Mouse (Mus musculus): ENCODE results near the gene Gucy2c.

Gucy2c gene

DNA sequence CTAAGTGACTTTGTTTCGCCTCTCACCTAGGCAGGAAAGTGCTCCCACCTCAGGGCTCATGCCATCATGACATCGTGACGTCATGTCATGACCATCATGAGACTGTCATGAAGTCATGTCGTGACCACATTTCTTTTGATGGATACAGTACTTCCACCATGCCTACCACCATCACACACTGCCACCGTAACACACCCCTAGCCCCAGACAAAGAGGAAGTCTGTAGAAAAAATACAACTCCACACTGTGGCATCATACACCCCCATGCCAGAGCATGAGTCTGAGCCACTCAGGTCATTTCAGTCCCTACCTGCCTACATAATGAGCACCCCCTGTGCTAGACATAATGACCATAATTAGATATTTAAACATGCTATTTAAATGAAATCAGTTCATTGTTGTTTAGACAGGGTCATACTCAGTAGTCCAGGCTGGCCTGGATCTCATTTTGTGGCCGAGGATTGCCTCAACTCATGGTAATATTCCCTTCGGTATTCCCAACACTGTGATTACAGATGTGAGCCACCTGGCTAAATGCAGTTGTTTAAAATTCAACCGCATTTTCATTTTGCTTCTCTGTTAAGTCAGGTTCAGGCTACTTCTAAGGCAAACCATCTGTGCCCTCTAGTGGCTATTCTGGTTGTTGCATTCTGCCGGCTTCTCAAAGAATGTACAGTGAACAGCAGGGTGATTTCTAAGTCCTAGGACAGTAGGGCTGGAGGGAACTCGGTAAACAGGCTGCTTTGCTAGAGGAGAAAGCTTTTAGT, 39.0 kb downstream of the Gucy2c start:
- DNase-seq (ENCODE audit: extremely low read depth, insufficient read length, low spot score): peak; percentile 60

DNA sequence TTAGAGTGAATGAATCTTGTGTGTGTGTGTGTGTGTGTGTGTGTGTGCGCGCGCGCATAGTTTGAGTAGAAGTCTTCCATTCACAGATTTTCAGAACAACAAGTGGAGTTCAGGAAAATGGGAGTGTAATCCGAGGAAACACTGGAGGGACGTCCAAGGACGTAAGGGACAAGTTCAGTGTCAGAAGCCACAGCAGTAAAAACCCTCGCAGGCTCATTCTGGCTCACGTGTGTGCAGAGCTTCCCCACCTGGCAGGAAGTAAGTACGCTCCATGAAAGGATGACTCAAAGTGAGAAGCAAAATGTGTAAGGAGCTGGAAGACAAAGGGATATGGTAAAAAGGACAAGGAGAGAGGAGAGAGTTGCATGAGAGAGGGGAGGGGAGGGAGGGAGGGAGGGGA, 40.3 kb downstream of the Gucy2c start:
- no peak for DNase-seq (ENCODE audit: extremely low read depth, insufficient read length, low spot score)

DNA sequence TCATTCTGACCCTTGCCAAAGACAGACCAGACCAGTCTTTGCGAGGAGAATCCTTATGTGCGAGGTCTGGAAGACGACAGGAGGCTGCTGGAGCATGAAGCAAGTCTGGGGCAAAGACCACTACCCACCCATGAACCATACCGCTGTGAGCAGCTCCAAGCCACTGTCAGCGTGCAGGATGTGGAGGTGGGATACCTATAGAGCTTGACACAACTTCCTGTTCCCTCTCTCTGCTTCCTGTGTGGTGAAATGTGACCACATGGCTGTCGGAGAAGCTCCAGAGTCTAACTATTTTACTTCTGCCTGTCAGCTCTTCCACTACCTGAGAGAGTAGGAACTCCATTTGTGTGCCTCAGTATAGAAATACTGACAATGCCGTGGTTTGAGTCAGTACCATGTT, 45.8 kb downstream of the Gucy2c start:
- no peak for DNase-seq (ENCODE audit: extremely low read depth, insufficient read length, low spot score)

DNA sequence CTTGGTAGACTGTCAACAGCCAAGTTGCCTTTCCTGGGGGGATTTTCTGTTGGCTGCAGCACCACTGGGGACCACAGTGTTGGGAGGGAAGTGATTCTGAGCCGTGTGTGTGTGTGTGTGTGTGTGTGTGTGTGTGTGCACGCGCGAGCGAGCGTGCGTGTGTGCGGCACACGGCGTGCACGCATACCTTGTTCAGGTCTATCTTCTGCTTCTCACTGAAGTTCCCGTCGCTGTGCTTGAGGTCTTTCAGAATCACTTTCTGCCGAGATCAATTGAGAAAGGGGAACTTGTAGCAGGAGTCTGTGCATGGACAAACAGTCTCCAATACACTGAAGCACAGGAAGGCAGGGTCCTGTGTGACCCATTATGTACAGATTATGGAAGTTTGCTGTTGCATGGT, 53.4 kb downstream of the Gucy2c start:
- no peak for DNase-seq (ENCODE audit: extremely low read depth, insufficient read length, low spot score)

DNA sequence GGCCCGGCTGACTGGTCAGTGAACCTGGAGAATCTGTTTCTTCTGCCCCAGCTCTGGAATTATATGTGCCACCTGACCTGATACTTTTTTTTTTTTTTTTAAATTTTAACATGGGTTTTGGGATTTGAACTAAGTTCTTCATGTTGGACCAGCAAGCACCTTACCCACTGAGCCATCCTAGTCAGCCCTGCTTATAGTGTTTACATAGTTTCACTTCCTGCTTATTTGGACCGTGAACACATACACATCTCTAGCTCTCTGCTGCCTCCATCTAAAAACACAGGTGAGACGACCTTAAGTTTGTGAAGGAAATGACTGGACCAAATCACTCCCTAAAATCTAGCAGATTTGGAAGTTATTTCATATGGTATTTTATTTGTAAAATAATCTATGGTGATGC, 58.4 kb downstream of the Gucy2c start:
- DNase-seq (ENCODE audit: extremely low read depth, insufficient read length, low spot score): no peak

DNA sequence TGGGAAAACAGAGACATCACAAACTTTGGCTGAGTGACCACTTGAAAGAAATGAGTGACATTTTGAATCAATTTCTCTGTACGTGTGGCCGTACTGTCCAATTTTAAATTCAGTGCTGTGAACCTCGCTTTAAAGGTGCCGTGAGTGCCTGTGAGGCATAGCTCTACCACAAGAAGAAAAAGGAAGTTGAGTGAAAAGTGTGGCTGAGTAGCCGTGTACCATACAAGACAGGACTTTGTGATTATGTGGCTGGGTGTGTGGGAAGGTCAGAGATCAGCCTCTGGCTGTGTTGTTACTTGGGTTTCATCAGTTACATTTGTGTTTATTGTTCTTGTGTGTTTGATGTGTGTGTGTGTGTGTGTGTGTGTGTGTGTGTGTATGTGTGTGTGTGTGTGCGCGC, 59.0 kb downstream of the Gucy2c start:
- DNase-seq (ENCODE audit: extremely low read depth, insufficient read length, low spot score): no peak

DNA sequence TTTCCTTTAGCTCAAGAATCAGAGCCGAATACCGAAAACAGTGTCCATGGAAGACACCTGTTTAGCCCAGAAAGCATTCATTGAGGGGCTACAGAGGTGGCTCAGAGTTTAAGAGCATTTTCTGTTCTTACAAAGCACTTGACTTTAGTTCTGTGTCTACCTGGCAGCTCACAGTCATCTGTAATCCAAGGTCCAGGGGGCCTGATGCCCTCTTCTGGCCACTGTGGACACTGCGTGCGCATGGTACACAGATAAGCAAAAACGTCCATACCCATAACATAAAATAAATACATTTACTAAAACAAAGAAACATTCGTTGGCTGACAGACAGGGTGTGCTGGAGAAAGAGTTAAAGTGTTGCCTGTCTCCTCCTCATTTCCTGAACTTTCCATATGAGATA, 59.6 kb downstream of the Gucy2c start:
- DNase-seq (ENCODE audit: extremely low read depth, insufficient read length, low spot score): peak; percentile 32

DNA sequence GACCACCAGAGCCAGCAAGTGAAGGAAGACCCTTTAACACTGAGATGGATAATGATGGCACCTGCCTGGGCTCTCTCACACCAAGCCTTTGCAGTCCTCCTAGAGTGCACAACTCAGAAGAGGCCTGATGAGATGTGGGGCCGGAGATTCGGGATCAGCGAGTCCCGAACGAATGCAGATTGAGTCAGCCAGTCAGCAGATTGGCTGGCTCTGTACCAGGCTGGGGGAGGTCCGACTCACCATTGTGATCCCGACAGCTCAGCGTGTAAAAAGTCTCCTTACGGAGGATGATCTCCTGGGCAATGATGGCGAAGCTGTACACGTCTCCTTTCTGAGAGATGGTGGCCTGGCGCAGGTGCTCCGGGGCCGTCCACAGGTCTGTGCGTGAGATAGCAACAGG, 61.1 kb downstream of the Gucy2c start:
- DNase-seq (ENCODE audit: extremely low read depth, insufficient read length, low spot score): no peak

DNA sequence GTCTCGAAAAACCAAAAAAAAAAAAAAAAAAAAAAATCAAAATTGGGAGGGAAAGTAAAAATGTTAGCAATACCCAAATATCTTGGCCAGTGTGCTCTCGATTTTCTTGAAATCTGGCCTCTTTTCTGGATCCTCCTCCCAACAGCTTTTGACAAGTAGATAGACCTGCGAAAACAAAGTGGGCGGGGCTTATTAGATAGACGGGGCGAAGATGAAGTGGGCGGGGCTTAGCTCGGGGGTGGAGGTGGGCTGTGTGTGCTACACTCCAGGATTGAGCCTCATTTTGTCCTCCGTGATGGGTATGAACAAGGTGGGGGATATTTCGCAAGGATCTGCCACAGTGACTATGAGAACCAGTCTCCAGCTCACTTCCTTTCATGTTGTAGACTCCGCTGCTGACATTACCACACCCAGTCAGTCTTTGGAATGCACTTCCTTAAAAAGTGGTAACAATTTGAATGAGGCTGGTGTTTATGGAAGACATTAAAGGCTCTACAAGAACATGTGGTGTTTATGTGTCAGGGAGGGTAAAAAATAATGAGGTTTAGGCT, 65.6 kb downstream of the Gucy2c start:
- DNase-seq (ENCODE audit: extremely low read depth, insufficient read length, low spot score): no peak

DNA sequence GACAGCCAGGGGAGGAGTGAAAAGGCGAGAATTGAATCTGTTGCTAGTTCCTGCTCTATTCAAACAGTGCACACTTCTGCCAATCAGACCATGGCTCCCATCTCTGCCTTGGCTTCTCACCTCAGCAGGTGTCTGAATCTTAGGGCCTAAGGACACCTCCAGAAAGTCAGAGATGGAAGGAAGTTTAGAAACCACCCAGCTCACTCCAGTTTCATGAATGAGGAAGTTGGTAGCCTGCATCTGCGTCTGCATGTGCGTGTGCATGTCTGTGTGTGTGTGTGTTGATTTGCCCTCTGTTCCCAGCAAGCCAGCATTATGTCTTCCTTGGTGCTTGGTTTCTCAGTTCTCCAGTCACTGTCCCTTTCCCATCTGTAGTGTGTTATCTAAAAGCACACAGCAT, 67.5 kb downstream of the Gucy2c start:
- no peak for DNase-seq (ENCODE audit: extremely low read depth, insufficient read length, low spot score)

DNA sequence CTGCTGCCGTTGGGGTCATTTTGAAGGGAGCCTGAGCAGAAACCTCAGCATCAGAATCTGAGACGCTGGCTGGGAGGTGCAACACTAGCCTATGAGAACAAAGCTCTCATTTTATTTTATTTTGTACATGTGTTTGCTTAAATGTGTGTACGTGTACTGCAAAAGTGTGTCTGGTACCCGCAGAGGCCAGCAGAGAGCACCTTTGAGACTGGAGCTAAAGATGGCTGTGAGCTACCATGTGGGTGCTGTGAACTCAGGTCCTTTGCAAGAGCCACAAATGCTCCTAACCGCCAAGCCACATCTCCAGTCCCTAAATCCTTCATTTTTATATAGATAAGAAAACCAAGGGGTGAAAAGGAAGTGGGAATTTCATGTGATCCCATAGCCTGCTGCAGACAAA, 71.2 kb downstream of the Gucy2c start:
- DNase-seq (ENCODE audit: extremely low read depth, insufficient read length, low spot score): no peak

DNA sequence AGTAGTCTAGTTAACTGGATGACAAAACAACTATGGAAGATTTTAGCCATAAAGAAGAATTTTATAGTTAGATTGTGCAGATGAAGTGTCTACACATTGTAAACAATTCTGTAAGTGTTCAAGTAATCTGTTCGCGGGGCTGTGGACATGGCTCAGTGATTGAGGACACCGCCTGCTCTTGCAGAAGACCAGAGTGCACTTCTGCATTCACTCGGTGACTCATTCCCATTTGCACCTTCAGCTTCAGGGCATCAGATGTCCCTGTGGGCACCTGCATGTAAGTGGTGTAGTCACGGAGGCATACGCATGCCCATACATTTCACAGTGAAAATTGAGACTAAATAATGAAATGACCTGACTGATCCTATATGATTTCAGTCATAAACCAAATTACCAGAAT, 73.0 kb downstream of the Gucy2c start:
- no peak for DNase-seq (ENCODE audit: extremely low read depth, insufficient read length, low spot score)

DNA sequence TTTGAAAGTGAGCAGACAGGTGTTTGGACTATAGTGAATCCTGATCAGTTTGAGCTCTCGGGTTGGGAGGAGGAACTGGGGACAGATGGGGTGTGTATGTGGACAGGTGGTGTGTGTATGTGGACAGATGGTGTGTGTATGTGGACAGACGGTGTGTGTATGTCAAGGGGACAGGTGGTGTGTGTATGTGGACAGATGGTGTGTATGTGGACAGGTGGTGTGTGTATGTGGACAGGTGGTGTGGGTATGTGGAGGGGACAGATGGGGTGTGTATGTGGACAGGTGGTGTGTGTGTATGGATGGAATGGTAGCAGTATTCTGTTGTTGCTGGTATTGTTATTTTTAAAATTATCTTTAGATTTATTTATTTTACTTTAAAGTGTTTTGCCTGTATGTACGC, 79.7 kb downstream of the Gucy2c start:
- DNase-seq (ENCODE audit: extremely low read depth, insufficient read length, low spot score): no peak

DNA sequence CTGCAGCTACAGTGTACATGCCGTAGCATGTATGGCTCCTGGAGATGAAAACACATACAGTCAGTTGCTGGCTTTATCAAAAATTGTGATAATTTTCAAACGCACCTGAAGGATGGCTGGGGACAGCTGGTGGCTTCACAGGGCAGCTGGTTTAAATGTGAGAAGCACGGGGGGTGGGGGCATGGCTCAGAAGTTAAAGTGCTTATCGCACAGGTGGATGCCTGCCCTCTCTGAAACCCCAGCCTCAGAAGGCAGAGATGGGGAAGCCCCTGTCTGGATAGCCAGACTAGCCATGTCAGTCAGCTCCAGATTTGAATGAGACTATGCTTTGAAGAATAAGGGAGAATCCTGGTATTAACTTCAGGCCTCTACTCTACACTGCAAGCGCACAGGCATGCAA, 80.4 kb downstream of the Gucy2c start:
- DNase-seq (ENCODE audit: extremely low read depth, insufficient read length, low spot score): no peak

DNA sequence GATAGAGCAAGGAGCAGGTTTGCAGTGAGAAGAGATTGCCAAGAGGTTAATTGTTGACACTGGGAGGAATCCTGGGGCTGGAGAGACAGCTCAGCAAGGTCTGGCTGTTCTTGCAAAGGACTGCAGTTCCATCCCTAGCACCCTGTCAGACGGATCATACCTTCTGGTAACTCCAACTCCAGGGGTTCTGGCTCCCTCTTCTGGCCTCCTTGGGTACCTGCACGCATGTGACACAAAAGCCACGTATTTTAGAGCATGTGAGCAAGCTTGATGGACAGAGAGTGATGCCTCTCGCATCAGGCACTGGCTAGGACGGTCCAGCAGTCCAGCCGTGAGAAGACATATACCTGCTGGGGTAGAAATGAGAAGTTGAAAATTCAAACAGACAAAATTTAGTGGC, 90.3 kb downstream of the Gucy2c start:
- no peak for DNase-seq (ENCODE audit: extremely low read depth, insufficient read length, low spot score)

DNA sequence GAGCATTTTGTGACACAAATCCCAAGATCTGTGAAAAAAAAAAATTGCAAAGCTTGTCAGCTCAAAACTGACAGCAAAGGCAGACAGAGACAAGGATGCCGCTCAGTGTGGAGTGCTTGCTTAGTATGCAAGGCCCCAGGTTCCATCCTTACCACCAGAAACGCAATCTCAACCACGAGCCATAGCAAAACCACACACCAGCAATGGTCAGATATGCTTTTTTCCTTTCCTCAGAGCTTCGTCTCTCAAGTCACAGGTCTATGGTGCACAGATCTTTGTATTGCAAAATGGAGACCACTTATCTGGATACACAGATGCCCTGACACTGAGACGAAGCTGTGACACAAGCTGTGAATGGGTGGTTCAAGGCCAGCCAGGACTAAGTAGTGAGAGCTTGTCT, 91.0 kb downstream of the Gucy2c start:
- DNase-seq (ENCODE audit: extremely low read depth, insufficient read length, low spot score): no peak

DNA sequence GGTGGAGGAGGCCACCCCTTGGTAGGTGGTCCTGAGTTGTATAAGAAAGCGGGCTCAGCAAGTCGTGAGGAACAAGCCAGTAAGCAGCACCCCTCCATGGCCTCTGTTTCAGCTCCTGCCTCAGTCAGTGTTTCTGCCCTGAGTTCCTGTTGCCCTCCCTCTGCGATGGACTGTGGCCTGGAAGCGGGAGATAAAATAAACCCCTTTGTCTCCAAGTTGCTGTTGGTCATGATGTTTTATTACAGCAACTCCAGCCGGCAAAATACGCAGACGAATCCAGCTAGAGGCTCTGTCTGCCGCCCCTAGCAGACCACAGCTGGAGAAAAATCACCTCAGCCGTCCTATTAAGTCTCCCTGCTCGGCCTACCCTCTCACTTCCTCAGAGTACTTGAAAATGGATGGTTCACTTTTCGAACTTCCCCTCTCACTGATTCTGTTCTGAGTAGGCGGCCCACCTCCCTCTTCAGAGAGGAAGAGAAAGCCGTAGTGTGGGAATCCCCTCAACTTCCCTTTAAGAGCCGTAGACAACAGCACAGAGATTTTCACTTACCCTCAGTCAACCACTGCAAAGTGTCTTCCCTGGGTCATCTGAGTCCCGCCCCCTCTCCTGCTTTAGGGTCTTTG, 91.7 kb downstream of the Gucy2c start:
- DNase-seq (ENCODE audit: extremely low read depth, insufficient read length, low spot score): no peak

DNA sequence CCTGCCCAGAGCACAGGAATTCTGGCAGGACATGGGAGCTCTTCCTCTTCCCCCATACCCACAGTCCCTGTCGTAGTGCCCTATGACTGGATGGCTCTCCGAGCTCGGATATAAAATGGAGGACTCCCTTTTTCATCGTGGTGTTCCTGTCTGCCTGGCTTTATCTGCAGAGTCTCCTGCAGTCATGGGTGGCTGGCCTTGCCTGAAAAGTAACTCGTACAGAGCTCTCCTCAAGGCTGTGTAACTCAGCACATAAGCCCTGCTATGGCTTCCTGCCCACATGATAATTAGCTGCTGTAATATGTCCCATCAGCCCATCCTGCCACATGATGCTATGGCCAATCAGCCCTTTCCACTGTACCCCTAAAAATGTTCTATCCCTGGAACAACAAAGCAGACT, 96.1 kb downstream of the Gucy2c start:
- no peak for DNase-seq (ENCODE audit: extremely low read depth, insufficient read length, low spot score)

DNA sequence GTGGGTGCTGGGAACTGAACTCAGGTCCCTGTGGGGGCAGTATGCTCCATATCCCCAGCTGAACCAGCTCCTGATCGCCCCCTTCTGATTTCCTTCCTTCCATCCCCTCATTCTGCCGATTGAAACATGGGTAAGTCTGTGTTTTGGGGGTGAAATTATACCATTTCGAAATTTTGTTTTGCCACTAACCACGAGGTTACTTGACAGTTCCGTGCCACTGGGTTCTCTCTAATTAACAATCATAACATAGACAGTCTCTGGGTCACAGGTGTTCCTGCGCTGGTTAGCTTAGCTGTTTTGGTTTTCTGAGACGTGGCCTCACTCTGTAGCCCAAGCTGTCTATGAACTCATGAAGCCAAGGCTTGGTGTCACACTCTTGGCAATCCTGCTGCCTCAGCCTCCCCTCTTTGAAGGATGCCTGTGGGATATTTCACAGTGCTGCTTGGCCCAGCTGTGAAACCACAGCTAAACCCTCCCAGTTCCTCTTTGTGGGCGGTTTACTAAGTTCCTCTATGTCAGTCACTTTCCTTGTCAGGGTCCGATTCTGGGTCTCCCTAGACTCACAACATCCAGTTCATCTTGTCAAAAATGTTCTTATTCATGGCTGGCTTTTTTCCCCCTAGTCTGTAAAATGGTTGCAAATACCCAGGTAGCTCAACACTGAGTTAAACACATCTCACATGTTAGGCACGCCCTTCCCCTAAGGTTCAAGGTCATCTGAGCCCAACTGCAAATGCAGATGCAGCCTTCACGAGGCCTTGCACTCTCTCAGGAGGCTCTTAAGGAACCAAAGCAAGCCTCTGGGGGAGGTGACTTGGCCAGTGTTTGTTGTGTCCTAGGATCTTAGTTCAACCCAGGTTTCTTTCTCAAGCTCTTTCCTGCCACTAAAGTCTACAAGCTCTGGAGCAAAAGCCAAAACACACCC, 97.9 kb downstream of the Gucy2c start:
- no peak for DNase-seq (ENCODE audit: extremely low read depth, insufficient read length, low spot score)

DNA sequence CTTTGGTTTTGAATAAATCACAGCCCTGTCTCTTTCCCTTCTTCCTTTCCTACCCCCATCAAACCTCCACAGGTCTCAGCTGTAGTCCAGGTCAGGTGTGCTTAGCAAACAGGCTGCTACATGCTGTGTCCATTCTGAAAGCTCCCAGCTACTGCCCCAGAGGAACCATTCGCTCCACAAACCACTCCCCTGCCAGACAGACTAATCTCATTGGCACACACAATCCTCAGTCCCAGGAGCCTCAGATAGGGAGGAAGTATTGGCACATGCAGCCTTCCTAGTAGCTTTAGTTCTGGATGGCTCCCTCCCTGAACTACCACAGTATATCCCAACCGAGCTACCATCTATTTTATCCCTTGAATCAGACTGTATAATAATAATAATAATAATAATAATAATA, 102.2 kb downstream of the Gucy2c start:
- DNase-seq (ENCODE audit: extremely low read depth, insufficient read length, low spot score): no peak

DNA sequence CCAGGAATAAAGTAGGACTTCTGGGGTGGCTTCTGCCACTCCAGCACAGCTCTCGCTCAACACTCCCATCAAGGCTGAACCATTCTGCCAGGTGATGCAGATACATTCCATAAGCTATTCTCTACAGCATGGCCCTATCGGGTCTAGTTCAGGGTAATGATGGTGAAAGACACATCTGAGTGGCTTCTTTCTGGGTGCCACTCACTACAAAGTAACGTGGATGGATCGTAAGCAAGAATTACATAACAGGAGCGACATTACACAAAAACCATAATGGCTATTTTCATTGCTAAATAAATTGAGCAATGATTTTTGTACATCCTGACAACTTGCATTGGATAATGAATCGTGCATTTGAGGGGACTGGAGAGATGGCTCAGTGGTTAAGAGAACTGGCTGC, 106.6 kb downstream of the Gucy2c start:
- DNase-seq (ENCODE audit: extremely low read depth, insufficient read length, low spot score): no peak

Data from 3134 (cell line).